Mouse (Mus musculus): Measurements from ENCODE around the gene Fut9. TPM values are rescaled to one million over a fixed set of nuclear protein-coding genes. Genes with fewer than 3 reads are reported as not detected.
A peak's percentile ranks its signal among the peaks of the same experiment; 100 is the strongest.

Gene Fut9
- polyA plus RNA-seq, 1 experiment from 2014 or later: 0.03 TPM

DNA sequence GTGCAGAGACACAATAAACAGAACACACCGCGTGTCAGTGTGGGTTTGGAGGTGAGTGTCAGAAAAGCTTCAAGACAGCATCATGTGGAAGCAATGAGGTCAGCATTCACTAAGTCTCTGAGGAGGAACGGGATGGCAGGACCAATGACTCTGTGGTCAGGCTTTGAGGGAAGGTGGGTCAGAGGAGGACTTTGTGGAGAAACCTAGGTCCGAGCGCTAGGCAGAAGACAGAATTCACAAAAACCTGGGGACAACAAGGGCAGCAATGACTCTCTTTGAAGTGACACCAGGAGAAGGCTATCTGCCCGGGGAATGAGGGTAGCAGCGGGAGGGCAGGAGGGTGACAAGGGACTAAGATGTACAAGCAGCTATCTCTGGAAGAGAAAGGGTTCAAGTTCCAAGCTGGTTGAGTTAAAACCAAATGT is 981 bp downstream of the Fut9 start:
- no peak overlapping the region for H3K9ac ChIP-seq (ENCODE audit: low read depth, low read length)
- no peaks in the 10 kb centered on the region for H3K9me3 ChIP-seq (ENCODE audit: control insufficient read depth)
- no peak overlapping the region for H3K27ac ChIP-seq (ENCODE audit: low read depth, low read length)
- whole genome bisulfite sequencing: 3% methylated on average over 7 of the region's 7 CpGs
- 0 out of 2 replicates have a peak, but pooled peaks cover 9% of the 10 kb centered on the region for H3K27me3 ChIP-seq (replicated peaks; ENCODE audit: control insufficient read depth, insufficient read depth, low read length)
- H3K4me3 ChIP-seq (ENCODE audit: low read depth, low read length): peak overlapping the region; percentile 12; the same call in 1 of the 2 replicates
- H3K4me1 ChIP-seq (replicated peaks; ENCODE audit: control insufficient read depth, insufficient read depth, low read length): no peaks in the 10 kb centered on the region
- ATAC-seq: no peak
- no peaks in the 10 kb centered on the region for H3K36me3 ChIP-seq (ENCODE audit: control insufficient read depth, insufficient read depth)
- no peak for TF ChIP-seq CTCF (IDR thresholded peaks at IDR 0.05; ENCODE audit: low read depth)
- H3K4me2 ChIP-seq (replicated peaks; ENCODE audit: low read depth): peak overlapping the region; percentile 51

DNA sequence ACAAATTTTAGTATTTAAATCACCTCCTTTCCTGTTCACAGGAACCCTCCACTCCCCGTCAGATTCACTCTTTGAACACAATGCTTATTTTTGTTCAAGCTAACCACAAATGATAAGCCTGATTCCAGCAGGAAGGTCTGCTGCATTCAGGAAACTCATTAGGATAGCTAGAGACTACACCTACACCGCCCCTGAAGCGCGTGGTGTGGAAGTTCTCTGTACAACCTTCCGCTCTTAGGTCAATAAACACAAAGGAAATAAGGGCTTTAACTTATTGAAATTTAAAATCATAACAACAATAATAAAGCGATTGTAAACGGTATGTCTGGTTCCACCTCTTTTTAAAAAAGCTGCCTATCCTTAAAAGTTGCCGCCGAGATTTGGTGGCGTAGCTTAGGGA is 1.6 kb downstream of the Fut9 start:
- H3K27me3 ChIP-seq (replicated peaks; ENCODE audit: control insufficient read depth, insufficient read depth, low read length): 0 out of 2 replicates have a peak, but pooled peaks cover 9% of the 10 kb centered on the region
- H3K4me3 ChIP-seq (ENCODE audit: low read depth, low read length): no peak overlapping the region
- 19% methylated on average over 10 of the region's 10 CpGs for WGBS
- TF ChIP-seq CTCF (IDR thresholded peaks at IDR 0.05; ENCODE audit: low read depth): no peak
- H3K4me1 ChIP-seq (replicated peaks; ENCODE audit: control insufficient read depth, insufficient read depth, low read length): no peaks in the 10 kb centered on the region
- no peak overlapping the region for H3K9ac ChIP-seq (ENCODE audit: low read depth, low read length)
- no peaks in the 10 kb centered on the region for H3K36me3 ChIP-seq (ENCODE audit: control insufficient read depth, insufficient read depth)
- ATAC-seq: no peak
- no peak overlapping the region for H3K27ac ChIP-seq (ENCODE audit: low read depth, low read length)
- no peaks in the 10 kb centered on the region for H3K9me3 ChIP-seq (ENCODE audit: control insufficient read depth)
- H3K4me2 ChIP-seq (replicated peaks; ENCODE audit: low read depth): no peak overlapping the region

DNA sequence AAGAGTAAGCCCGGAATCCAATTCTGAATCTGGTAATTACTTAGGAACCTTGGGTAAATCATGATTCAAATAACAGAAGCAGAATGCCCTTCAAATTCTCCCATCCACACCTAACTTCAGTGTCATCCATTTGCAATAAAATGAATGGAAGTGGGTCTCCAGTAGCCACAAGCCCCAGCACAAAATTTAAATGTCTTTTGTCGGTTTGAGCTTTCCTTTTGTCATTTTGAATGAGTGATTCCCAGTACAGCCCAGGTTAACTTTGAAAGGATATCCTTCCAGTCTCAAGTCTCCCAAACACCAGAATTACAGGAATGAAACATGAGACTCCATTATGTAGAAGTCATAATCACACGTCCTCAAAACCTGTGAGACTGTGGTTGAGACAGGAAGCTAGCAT is 3.9 kb downstream of the Fut9 start:
- no peak overlapping the region for H3K4me3 ChIP-seq (ENCODE audit: low read depth, low read length)
- ATAC-seq: no peak
- no peak overlapping the region for H3K9ac ChIP-seq (ENCODE audit: low read depth, low read length)
- no peaks in the 10 kb centered on the region for H3K36me3 ChIP-seq (ENCODE audit: control insufficient read depth, insufficient read depth)
- 49% methylated on average over 3 of the region's 3 CpGs for whole genome bisulfite sequencing
- no peaks in the 10 kb centered on the region for H3K4me1 ChIP-seq (replicated peaks; ENCODE audit: control insufficient read depth, insufficient read depth, low read length)
- no peaks in the 10 kb centered on the region for H3K9me3 ChIP-seq (ENCODE audit: control insufficient read depth)
- no peak overlapping the region for H3K4me2 ChIP-seq (replicated peaks; ENCODE audit: low read depth)
- H3K27ac ChIP-seq (ENCODE audit: low read depth, low read length): no peak overlapping the region
- no peak for TF ChIP-seq CTCF (IDR thresholded peaks at IDR 0.05; ENCODE audit: low read depth)
- H3K27me3 ChIP-seq (replicated peaks; ENCODE audit: control insufficient read depth, insufficient read depth, low read length): 0 out of 2 replicates have a peak, but pooled peaks cover 9% of the 10 kb centered on the region

DNA sequence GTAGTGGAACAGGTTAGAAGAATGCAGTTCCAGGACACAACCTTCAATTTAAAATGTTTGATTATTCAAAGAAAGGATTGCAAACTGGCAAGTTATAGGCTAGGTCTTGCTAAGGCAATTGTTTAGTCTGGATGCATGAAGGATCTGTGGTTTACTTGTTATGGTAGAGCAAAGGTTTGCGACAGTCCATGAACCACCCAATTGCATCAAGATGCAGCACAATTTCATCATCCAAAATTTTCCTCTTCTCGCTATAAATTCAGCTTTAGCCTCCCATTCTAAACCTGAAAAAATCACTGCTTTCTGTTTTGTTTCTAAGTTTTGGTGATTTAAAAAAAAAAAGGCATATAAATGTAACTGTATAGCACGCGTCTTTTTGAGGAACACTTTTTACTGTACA is 14.8 kb downstream of the Fut9 start:
- WGBS: 96% methylated on average over 4 of the region's 4 CpGs
- Histone ChIP-seq H3K4me1 (replicated peaks; ENCODE audit: control insufficient read depth, insufficient read depth, low read length) (no peaks in the 10 kb centered on the region), H3K9ac (ENCODE audit: low read depth, low read length) (no peak overlapping the region), H3K4me3 (ENCODE audit: low read depth, low read length) (no peak overlapping the region), H3K9me3 (ENCODE audit: control insufficient read depth) (no peaks in the 10 kb centered on the region), H3K4me2 (replicated peaks; ENCODE audit: low read depth) (no peak overlapping the region), H3K36me3 (ENCODE audit: control insufficient read depth, insufficient read depth) (no peaks in the 10 kb centered on the region), H3K27me3 (replicated peaks; ENCODE audit: control insufficient read depth, insufficient read depth, low read length) (no peaks in the 10 kb centered on the region), H3K27ac (ENCODE audit: low read depth, low read length) (no peak overlapping the region)
- ATAC-seq: no peak
- TF ChIP-seq CTCF (IDR thresholded peaks at IDR 0.05; ENCODE audit: low read depth): no peak

DNA sequence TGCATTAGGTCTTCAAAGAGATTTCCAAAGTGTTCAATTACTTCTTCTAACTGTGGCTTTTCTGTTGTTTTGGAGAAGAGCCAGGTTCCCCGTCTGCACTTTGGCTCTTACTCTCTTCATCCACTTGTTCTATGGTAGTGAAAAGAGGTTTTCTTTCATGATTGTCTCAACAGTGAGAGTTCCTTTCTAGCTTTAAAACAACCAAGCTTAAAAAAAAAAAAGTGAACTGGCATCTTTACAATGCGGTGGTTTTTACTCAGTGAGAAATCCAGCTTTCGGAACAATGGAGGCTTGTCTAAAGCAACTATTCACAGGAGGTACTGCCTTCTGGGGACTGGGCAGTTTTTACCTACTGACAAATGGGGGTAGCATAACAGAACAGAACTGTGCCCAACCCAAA is 31.4 kb downstream of the Fut9 start:
- no peaks in the 10 kb centered on the region for H3K4me1 ChIP-seq (replicated peaks; ENCODE audit: control insufficient read depth, insufficient read depth, low read length)
- no peaks in the 10 kb centered on the region for H3K27me3 ChIP-seq (replicated peaks; ENCODE audit: control insufficient read depth, insufficient read depth, low read length)
- H3K9ac ChIP-seq (ENCODE audit: low read depth, low read length): no peak overlapping the region
- no peaks in the 10 kb centered on the region for H3K36me3 ChIP-seq (ENCODE audit: control insufficient read depth, insufficient read depth)
- H3K27ac ChIP-seq (ENCODE audit: low read depth, low read length): no peak overlapping the region
- no peak for ATAC-seq
- 67% methylated on average over 3 of the region's 3 CpGs for WGBS
- TF ChIP-seq CTCF (IDR thresholded peaks at IDR 0.05; ENCODE audit: low read depth): no peak
- no peak overlapping the region for H3K4me2 ChIP-seq (replicated peaks; ENCODE audit: low read depth)
- no peaks in the 10 kb centered on the region for H3K9me3 ChIP-seq (ENCODE audit: control insufficient read depth)
- no peak overlapping the region for H3K4me3 ChIP-seq (ENCODE audit: low read depth, low read length)

DNA sequence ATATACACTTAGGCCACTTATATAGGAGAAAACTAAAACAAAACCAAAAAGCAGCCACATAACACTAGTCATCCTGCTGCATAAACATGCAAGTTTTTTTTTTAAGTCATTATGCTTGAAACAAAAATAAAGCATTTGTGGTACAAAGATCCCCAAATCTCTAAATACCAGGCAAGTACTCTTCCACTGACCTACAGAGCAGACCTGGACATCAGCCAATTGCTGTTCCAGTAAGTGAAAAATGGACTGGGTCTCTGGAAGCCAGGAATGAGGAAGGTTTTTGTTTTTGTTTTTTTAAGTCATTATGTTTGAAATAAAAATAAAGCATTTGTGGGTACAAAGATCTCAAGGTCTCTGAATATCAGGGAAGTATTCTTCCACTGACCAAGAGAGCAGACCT is 37.0 kb downstream of the Fut9 start:
- no peak overlapping the region for H3K9ac ChIP-seq (ENCODE audit: low read depth, low read length)
- no peak overlapping the region for H3K4me2 ChIP-seq (replicated peaks; ENCODE audit: low read depth)
- H3K27me3 ChIP-seq (replicated peaks; ENCODE audit: control insufficient read depth, insufficient read depth, low read length): no peaks in the 10 kb centered on the region
- no peak for TF ChIP-seq CTCF (IDR thresholded peaks at IDR 0.05; ENCODE audit: low read depth)
- H3K27ac ChIP-seq (ENCODE audit: low read depth, low read length): no peak overlapping the region
- H3K4me3 ChIP-seq (ENCODE audit: low read depth, low read length): no peak overlapping the region
- H3K36me3 ChIP-seq (ENCODE audit: control insufficient read depth, insufficient read depth): no peaks in the 10 kb centered on the region
- no peaks in the 10 kb centered on the region for H3K4me1 ChIP-seq (replicated peaks; ENCODE audit: control insufficient read depth, insufficient read depth, low read length)
- ATAC-seq: no peak
- no peaks in the 10 kb centered on the region for H3K9me3 ChIP-seq (ENCODE audit: control insufficient read depth)
